Mouse (Mus musculus): ENCODE data around the gene Tomt.

The Tomt gene

DNA sequence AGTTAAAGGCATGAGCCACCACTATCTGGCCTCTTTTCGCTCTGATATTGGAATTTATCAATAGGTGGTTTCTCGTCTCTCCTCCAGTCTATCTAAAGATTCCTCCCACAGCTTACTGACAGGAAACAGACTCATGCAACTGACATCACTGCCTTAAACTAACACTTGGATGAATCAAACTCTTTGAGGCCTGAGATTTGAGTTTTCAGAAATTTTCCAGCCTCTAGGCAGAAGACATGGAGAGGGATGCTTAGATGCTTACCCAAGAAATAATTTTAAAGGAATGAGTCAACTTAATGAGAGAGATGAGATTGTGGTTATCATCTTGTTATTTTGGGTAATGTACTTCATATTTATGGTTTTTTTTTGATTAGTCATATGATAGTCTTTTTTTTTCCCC is 52.3 kb downstream of the Tomt start:
- DNase-seq (ENCODE audit: low read depth) = no peak

- DNase-seq (ENCODE audit: low read depth) = no peak
Measured at GRCm38 (mm10) chr7:101852846-101853245, 53.3 kb downstream of the Tomt start.

DNA sequence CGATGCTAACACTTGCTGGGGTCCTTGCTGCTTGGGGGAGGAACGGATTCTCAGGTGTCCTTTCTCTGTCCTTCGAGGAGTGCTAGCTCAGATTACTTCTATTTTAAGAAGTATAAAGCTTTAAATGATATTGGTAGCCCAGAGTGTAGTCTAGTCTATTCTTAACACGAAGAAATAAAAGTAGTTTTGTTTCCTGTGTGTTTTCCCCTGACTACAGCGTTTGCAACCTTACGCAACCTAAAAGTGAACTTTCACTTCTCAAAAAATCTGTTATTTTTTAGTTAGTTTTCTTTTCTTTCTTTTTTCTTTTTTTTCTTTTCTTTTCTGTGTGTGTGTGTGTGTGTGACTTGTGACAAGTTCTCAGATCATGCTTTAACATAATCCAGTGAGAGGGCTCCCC is 54.5 kb downstream of the Tomt start:
- no peak for DNase-seq (ENCODE audit: low read depth)

Measured in naive thymus-derived CD4-positive, alpha-beta T cell, adult 2 months (primary cell).